Mouse (Mus musculus): Measurements from ENCODE around the gene Pigr.

DNA sequence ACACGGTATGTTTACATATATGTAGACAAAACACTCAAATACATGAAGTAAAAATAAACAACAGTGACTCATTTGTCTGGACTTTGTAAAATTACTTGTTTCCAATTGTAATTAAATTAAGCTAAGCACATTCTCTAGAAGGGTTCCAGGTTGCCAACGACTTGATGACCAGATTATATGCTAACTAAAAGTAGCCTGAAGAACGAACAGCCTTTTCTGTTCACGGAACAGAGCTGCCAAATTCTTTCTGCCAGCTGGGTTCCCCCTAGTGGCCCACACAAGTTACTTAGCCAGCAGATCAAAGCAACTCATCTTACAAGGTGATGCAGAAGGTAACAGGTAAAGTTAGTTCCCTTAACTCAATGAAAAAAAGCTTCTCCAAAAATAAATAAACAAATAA, 42.4 kb upstream of the Pigr start:
- TF ChIP-seq CTCF (IDR thresholded peaks at IDR 0.05; ENCODE audit: extremely low read depth, insufficient read depth, insufficient read length, insufficient replicate concordance) (peak; percentile 39; the same call in 1 of the 2 replicates), POLR2A (IDR thresholded peaks at IDR 0.05; ENCODE audit: low read depth, low read length) (no peak)

Data from spleen, adult 2 months (tissue).